Mouse (Mus musculus) thymus, adult 2 months (tissue): ENCODE data around the gene Dhrs13. TPM values are rescaled to one million over a fixed set of nuclear protein-coding genes. Genes with fewer than 3 reads are reported as not detected.
A peak's percentile ranks its signal among the peaks of the same experiment; 100 is the strongest.
"Not testable (repeated sequence)": the region's sequence is repeated elsewhere in the genome, so short reads cannot be mapped to it uniquely, and the experiment has no call there.

Experiments used
- DNase-seq: peaks from one replicate; pipeline ENCODE4 v3.0.0; 2021
- H3K27ac ChIP-seq: fragments of 200-500 bp; 2 replicates; pipeline ENCODE4 v1.5.1; 2012; ENCODE audit warnings: low read length, control low read depth; ENCODE audit not compliant: control insufficient read depth, insufficient read depth
- H3K27me3 ChIP-seq: fragments of 200-500 bp; 2 replicates; pipeline ENCODE4 v1.6.1; 2012; ENCODE audit warnings: mild to moderate bottlenecking, low read length, moderate library complexity, mixed read lengths; ENCODE audit not compliant: control insufficient read depth, insufficient read depth
- H3K36me3 ChIP-seq: fragments of 200-500 bp; 2 replicates; pipeline ENCODE4 v1.6.1; 2012; ENCODE audit warnings: mild to moderate bottlenecking, low read length, moderate library complexity; ENCODE audit not compliant: control insufficient read depth, insufficient read depth
- H3K4me1 ChIP-seq: fragments of 200-500 bp; replicated peaks from 2 replicates; pipeline ENCODE4 v1.6.1; 2012; ENCODE audit warnings: low read length; ENCODE audit not compliant: control insufficient read depth, insufficient read depth
- H3K4me3 ChIP-seq: fragments of 200-500 bp; 2 replicates; pipeline ENCODE4 v1.5.1; 2012; ENCODE audit warnings: mild to moderate bottlenecking, low read length, control low read depth, moderate library complexity; ENCODE audit not compliant: control insufficient read depth, insufficient read depth
- CTCF ChIP-seq: fragments of 200-500 bp; IDR thresholded peaks from 2 replicates; pipeline ENCODE4 v1.5.1; 2012; ENCODE audit warnings: mild to moderate bottlenecking, control low read depth, low read length, moderate library complexity, borderline replicate concordance; ENCODE audit not compliant: control insufficient read depth, poor library complexity, insufficient read depth; ENCODE audit errors: extremely low read depth
- POLR2A ChIP-seq: fragments of 200-500 bp; IDR thresholded peaks from 2 replicates; pipeline ENCODE4 v1.6.1; 2012; ENCODE audit warnings: mild to moderate bottlenecking, low read length, control low read depth, moderate library complexity; ENCODE audit not compliant: control insufficient read depth, poor library complexity, insufficient read depth; ENCODE audit errors: extremely low read depth
- WGBS: fragments of 180-500 bp; shearing (Covaris S2); methylation state at CpG from one replicate; pipeline ENCODE4 v1.1.7; 2018; 5-methylcytosine and 5-hydroxymethylcytosine counted together
- polyA plus RNA-seq: library from polyadenylated mRNA; depleted of rRNA; stranded (reverse); fragments of >200 nt; gene quantifications from 2 replicates; pipeline ENCODE4 v1.2.3, GENCODE M21; 2012

Gene Dhrs13
- polyA plus RNA-seq, 1 experiment, result 14.4 TPM

- no peak overlapping the region for H3K4me3 ChIP-seq
- H3K27me3 ChIP-seq, result no peaks in the 10 kb centered on the region
- H3K4me1 ChIP-seq, result no peaks in the 10 kb centered on the region
- no peak for TF ChIP-seq POLR2A
- TF ChIP-seq CTCF, result no peak
- H3K27ac ChIP-seq, result no peak overlapping the region; the same call in 1 of the 2 replicates
- no peaks in the 10 kb centered on the region for H3K36me3 ChIP-seq
- DNase-seq, result no peak
- 86% methylated on average over 5 of the region's 5 CpGs for whole genome bisulfite sequencing
Observed at GRCm38 (mm10) chr11:78044758-78045251, 12.7 kb downstream of the Dhrs13 start.

DNA sequence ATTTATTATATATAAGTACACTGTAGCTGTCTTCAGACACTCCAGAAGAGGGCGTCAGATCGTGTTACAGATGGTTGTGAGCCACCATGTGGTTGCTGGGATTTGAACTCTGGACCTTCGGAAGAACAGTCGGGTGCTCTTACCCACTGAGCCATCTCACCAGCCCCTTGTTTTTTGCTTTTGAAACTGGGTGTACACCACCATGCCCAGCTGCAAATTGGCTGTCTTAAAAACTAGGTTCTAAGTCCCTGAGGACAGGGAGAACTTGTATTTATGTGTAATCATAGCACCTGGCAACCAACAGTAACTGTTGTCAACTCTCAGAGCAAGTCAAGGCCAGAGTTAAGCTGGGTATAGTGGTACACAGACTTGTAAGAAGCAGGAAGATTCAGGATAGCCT is 16.6 kb downstream of the Dhrs13 start:
- not testable (repeated sequence) for H3K4me1 ChIP-seq
- WGBS, result 90% methylated on average over 4 of the region's 4 CpGs

GRCm38 (mm10) chr11:78053078-78053477 is 21.0 kb downstream of the Dhrs13 start:
- Histone ChIP-seq H3K4me3 (no peak overlapping the region), H3K36me3 (0 out of 2 replicates have a peak, but pooled peaks cover 6% of the 10 kb centered on the region), H3K4me1 (no peaks in the 10 kb centered on the region), H3K27ac (no peak overlapping the region), H3K27me3 (no peaks in the 10 kb centered on the region)
- TF ChIP-seq CTCF (no peak), POLR2A (no peak)
- no peak for DNase-seq
- WGBS, result 95% methylated on average over 8 of the region's 8 CpGs

More for the DNA sequence above, 16.6 kb downstream of the Dhrs13 start:
- not testable (repeated sequence) for H3K4me3 ChIP-seq, H3K27ac ChIP-seq, DNase-seq, H3K36me3 ChIP-seq, H3K27me3 ChIP-seq

DNA sequence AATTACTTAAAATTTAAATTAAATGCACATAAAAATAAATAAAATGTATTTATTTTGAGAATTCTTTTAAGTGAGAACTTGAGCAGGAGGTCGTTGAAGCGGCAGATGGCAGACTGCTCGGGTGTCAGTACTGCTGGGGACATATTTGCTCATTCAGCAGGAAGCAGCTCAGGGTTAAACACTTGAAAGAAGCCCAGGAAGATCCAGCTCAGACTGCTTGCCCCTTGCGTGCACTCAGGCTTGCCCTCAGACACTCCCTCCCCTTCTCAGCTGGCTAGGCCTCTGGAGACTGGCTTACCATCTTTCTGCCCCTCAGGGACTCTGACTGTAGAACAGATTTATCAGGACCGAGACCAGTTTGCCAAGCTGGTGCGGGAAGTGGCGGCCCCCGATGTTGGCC is 24.9 kb downstream of the Dhrs13 start:
- Histone ChIP-seq H3K27ac (no peak overlapping the region), H3K4me1 (peaks cover 6% of the 10 kb centered on the region), H3K36me3 (peaks cover 9% of the 10 kb centered on the region; the same call in 1 of the 2 replicates), H3K27me3 (no peaks in the 10 kb centered on the region), H3K4me3 (no peak overlapping the region)
- DNase-seq, result no peak
- 96% methylated on average over 8 of the region's 8 CpGs for WGBS
- TF ChIP-seq CTCF, result no peak

- peak; percentile 30 for DNase-seq
- H3K36me3 ChIP-seq, result peaks cover 3% of the 10 kb centered on the region; the same call in 1 of the 2 replicates
- no peak overlapping the region for H3K4me3 ChIP-seq
- H3K27ac ChIP-seq, result no peak overlapping the region
- peaks cover 6% of the 10 kb centered on the region for H3K4me1 ChIP-seq
- H3K27me3 ChIP-seq, result no peaks in the 10 kb centered on the region
- 56% methylated on average over 9 of the region's 9 CpGs for WGBS
- TF ChIP-seq POLR2A, result no peak
- TF ChIP-seq CTCF, result peak; percentile 55; the same call in 1 of the 2 replicates
Observed at GRCm38 (mm10) chr11:78059833-78060757, 28.0 kb downstream of the Dhrs13 start.

DNA sequence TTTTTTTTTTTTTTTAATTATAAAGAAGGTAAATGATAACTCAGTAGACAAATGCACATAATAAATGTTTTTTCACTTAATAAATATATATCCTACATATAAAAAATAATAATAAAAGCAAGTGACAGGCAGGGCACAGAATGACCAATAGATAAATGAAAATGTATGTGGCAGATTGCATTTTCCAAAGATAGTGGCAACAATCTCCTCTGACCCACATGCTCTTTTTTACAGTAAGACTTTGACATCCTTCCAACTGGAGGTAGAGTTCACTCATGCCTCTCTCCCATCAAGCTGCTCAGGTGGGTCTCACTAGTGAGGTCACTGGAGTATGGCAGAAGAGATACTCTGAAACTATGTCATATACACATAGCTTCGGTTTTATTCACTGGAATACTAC is 30.5 kb downstream of the Dhrs13 start:
- WGBS, result 93% methylated on average over 1 of the region's 1 CpGs
- no peak for DNase-seq
- H3K36me3 ChIP-seq, result peaks cover 3% of the 10 kb centered on the region; the same call in 1 of the 2 replicates

More for the DNA sequence above, 30.5 kb downstream of the Dhrs13 start:
- TF ChIP-seq CTCF (no peak), POLR2A (no peak)
- Histone ChIP-seq H3K4me1 (peaks cover 9% of the 10 kb centered on the region), H3K27me3 (no peaks in the 10 kb centered on the region), H3K4me3 (no peak overlapping the region), H3K27ac (no peak overlapping the region)
